Mouse (Mus musculus) heart, postnatal 25 days (tissue): ENCODE results near the gene Ccdc148. TPM values are rescaled to one million over a fixed set of nuclear protein-coding genes. Genes with fewer than 3 reads are reported as not detected.

Source experiments
- DNase-seq: peaks from one replicate; pipeline ENCODE4 v3.0.0; 2022; ENCODE audit warnings: low spot score
- intact Hi-C: fragments of 180-260 bp; cut with DNase I; formaldehyde crosslinking; loops from one replicate; pipeline ENCODE4 v1.15.1; 2025
- total RNA-seq, 2 experiments: library from RNA; stranded (reverse); gene quantifications; 2 replicates each; pipeline ENCODE4 v1.2.3; 2021

Gene Ccdc148
- total RNA-seq, 2 experiments from 2014 or later, result 0.64 to 0.83 TPM

DNA sequence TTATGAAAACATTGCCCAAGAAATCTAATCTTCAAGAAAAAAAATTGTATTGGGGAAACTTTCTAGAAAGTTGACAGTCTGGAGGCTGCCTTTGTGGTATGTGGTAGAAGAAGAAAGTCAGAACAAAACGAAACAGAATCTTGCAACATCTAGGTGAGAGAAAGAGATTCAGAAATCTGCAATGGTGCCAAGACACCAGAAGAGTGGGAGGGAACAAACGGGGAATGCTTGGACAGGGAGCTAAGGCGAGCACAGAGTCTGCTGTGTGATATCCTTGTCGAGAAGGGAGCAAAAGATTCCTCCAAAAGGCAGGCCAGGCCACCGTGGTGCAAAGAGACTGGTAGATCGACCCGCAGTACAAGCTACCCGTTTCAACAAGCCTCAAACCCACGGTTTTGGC is 361.4 kb downstream of the Ccdc148 start:
- intact Hi-C loops, result no loop called here
- DNase-seq, result no peak

DNA sequence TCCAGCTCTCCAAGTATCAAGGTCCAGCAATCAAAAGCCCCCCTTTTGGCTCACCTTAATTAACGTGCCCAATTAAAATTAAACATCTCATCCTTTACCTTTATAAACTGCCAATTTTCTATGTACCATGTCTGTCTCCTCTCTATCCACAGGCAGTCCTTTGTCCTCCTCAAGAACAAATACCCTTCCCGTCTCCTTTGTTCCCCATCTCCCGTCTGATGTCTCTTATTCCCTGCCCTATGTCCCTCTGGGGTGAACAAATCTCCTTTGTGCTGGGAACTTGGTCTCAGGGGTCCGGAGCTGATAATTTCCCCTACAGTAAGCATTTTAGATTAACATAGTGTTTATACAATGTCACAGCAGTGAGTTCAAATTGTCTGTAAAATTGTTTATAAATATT is 363.0 kb downstream of the Ccdc148 start:
- intact Hi-C loops, result no loop called here
- DNase-seq, result no peak

DNA sequence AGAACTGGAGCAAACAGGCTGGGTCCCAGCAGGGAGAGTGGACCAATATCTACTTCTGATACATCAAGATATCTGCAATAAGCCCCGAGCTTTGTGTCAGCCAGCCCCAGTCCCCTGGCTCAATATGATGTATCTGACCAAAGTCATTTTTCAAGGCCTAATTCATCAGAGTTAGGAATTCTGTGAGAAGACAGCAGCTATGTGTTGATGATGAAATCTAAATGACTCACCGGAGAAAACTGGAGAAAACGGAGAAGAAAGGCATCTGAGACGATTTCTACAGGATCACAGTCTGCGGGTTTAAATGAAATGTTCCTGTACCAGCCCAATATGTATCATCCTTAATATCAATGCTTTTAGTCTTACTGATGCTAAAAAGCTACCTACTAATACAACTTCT is 365.1 kb downstream of the Ccdc148 start:
- intact Hi-C loops, result no loop called here
- DNase-seq, result no peak

DNA sequence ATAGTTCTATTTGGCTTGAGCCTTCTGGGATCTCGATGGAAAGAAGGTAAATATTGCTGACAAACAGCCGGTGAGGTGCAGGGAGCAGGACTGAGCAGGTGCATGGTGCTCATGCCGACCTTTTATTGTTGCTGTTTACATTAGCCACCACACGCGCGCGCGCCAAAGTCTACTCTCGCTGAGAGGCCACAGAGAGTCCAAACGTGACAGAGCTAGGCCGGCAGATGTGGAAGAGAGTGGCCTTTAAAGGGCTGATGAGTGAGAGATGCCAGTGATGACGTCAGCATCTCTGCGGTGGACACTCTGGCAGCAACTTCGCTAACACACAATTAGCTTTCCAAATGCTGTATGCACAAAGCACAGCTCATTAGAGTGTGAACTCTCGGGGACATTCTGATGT is 366.0 kb downstream of the Ccdc148 start:
- no peak for DNase-seq
- intact Hi-C loops, result no loop called here

DNA sequence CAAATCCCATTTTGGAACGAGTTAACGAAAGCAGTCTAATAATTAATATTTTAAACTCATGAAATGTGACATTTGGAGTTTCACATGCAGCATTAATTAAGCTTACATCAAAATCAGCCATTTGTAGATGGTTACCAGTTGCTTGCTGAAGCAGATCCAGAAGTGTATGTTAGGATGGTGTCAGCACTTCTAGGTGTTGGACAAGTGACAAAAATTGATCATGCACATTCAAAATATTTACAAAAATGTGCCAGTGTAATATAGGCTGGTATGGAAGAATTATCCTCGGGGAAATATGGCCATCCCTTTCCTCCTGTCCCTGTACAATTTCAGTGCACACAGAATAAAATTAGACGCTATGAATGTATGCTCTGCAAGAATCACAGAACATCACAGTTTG is 370.1 kb downstream of the Ccdc148 start:
- intact Hi-C loops, result no loop called here
- DNase-seq, result no peak

DNA sequence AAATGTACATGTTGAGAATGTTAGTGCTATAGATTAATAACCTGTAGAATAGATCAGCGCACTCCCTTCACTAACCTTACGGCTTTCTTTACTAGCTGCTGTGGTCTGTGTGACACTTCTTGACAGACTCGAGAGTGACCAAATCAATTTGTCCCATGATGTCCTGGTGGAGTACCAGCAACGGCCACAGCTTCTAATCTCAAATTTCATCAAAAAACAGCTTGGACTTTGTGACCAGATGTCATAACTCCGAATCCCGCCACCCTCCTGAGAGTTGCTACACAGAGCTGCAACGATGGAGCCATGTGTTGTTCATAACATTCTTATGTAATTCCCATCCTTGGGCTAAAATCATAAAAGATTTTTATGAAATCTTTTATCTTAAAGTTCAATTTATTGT is 370.5 kb downstream of the Ccdc148 start:
- DNase-seq, result no peak
- intact Hi-C loops, result no loop called here

DNA sequence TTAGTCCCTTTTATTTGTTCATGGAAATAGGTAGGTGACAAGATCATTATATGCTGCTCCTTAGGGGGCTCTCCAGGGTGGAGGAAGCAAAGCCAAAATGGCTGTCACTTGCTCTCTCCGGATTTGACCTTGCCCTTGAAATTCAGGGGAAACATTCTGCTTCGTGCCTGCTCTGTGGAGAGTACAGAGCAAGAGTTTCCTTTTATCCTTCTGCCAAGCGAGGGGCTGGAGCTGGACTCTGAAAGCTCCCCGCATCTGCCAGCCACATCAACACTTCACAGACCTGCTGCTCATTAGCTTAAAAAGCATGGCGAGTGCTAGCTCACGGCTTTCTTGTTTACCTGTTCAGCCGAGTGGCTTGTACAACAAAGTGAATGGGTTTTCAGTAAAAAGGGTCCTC is 373.1 kb downstream of the Ccdc148 start:
- DNase-seq, result no peak
- intact Hi-C loops, result no loop called here

DNA sequence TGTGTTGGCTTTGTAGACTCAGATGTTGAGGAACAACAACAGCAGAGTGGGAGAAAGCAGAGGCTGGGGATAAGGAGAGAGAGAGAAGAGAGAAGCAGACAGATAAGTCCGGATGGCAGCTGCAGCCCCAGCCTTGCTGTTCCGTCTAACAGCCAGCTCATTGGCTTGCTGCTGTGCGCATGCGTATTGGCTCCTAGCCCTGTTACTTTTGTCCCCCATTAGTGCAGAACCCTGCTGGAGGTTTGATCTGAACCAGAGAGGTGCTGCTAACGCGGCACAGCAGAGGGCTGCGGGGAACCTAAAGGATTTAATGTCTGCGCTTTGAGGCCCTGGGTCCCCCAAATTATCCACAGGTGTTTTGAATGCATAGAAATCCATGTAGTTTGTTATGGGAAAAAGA is 373.8 kb downstream of the Ccdc148 start:
- no peak for DNase-seq
- intact Hi-C loops, result no loop called here

DNA sequence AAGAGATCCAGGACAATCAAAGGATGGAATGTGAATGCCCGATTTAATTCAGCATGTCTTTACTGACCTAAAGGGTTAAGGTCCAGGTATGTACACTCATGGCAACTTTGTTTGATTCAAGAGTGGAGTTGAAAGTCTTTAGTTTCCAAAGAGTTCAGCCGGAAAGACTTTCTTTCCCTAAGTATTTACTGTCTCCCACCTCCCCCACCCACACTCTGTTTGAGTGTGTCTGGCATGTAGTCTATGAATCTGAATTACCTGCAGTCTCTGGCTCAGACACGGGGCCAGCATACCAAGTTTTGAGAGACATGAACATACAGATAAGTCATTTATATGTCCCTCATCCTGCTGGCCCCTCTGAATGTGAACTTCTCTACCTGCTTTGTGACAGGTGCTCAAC is 374.3 kb downstream of the Ccdc148 start:
- intact Hi-C loops, result no loop called here
- DNase-seq, result no peak

DNA sequence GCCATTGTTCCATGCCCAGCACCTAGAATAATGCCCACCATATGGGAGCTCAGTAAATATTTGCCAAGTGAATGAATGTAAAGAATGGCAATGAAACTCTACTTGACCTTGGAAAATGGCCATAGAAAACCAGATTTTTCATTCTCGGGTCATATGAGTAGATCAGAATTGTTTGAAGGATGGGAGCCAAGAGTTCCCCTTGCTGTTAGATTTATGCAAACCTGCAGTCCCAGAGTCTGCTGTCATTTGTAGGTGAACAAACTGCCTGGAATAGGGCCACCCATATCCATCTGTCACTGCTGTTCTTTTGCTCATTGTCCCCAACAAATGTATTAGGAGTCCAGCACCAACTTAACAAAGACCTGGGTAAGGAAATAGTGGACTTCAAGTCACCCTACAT is 377.0 kb downstream of the Ccdc148 start:
- no peak for DNase-seq
- intact Hi-C loops, result no loop called here

DNA sequence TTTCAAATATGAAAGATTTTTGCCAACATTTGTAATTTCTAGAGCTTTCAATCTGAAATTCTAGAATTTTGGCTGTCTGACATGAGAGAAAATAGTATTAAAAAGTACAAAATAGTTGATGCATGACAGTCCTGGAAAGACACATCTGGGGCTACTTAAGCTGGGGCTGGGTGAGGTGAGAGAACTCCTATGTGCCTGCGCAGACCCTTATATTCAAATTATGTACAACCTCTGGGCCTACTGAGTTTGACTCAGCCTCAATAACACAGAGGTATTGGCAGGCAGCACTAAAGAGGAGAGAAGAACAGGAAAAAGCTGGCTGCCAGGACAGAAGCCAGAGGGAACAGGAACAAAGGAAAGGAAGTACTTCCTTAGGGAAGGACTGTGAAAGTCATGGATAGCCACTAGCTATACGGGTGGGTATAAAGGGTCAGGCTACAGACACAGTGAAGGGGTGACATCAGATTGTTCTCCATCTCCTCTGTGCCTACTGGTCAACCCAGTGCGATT is 381.4 kb downstream of the Ccdc148 start:
- no peak for DNase-seq
- intact Hi-C loops, result no loop called here

DNA sequence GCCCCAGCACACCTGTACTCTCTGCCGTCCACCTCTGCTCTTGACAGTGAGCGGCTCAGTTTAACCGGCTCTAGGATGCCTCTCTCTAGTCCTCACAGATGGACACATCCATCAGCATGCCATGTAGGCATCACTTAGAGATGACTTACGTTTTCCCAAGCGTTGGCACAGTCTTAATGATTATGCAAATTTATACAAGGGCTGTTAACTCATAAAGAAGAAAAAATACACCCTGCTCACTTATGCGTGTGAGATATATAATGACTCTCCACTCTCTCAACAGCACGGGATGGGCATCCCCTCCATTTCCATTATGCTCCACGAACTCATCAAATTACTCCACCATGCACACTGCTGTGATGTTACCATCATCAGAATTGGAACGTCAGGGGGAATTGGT is 386.6 kb downstream of the Ccdc148 start:
- intact Hi-C loops, result no loop called here
- no peak for DNase-seq

Other genes starting within 250 kb of the Ccdc148 start
- 100 to 1,000 TPM; 148 to 155 TPM for gene Pkp4, start 167 bp upstream of the Ccdc148 start, total RNA-seq